Mouse (Mus musculus): ENCODE measurements at regions not wholly inside any gene's neighbourhood (a gene's known extent, or its start where the extent isn't known, plus 50 kb on each side); places are given as distances from the start of the nearest gene placed in this dataset.

- peak in 1 of 2 experiments; percentile 7 for DNase-seq (ENCODE audit: low spot score in 2 of 2)
Observed at GRCm38 (mm10) chr17:77096836-77097235, 1103.2 kb upstream of the Crim1 start.

DNA sequence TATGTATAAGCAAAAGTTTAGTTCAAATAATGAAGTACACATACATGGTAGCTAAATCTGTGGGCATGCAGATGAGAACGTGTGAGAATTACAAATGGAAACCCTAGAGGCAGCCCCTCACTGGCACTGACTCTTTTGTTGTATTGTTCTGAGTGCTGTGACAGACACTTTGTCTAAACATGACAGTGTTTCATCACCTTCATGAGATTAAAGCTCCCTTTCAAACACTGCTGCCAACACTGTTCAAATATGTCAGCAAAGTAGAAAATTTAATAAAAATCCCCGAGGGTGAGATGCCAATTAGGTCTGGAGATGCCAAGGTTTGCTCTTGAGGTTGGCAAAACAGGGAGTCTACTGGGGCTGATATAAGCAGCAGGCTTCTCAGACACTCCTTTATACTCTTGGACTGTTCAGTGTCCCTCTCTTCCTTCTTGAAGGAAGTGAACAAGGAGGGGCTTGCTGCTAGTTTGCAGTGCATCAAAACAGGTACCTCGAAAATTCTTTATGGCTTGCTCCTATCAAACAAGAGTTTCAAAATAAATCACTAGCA lies 1100.9 kb upstream of the Crim1 start:
- no peak for DNase-seq (ENCODE audit: low spot score in 2 of 2)

GRCm38 (mm10) chr17:77115931-77116330 lies 1084.1 kb upstream of the Crim1 start:
- no peak for DNase-seq (ENCODE audit: low spot score in 2 of 2)

- no peak for DNase-seq (ENCODE audit: low spot score in 2 of 2)
Observed at GRCm38 (mm10) chr17:77116972-77117371, 1083.1 kb upstream of the Crim1 start.

DNA sequence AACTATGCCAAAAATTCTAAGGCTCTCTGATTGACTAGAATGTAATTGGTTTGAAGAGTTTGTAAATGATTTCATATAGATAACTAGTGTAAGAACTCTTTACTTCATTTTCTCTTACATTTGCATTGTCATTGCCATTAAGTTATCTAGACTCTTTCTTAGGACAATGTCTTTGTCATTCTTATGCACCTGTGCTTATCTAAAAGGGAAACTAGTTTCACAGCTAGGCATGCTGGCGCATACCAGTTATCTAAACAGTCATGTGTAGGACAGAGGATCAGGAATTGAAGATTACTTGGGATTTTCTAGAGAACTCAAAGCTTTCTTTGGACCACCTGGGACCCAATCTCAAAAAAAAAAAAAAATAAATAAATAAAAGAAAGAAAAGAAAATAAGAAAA lies 1081.6 kb upstream of the Crim1 start:
- no peak for DNase-seq (ENCODE audit: low spot score in 2 of 2)

GRCm38 (mm10) chr17:77127011-77127410 lies 1073.0 kb upstream of the Crim1 start:
- no peak for DNase-seq (ENCODE audit: low spot score in 2 of 2)
